Mouse (Mus musculus) hindbrain, postnatal 0 days (tissue): ENCODE measurements at regions not wholly inside any gene's neighbourhood (a gene's known extent, or its start where the extent isn't known, plus 50 kb on each side); places are given as distances from the start of the nearest gene placed in this dataset.

Experiments used
- ATAC-seq: fragments of 200-750 bp; cut with Nextera tagmentation; 2 replicates; pipeline ENCODE4 v1.8.0; 2017; ENCODE audit warnings: mild to moderate bottlenecking, moderate TSS enrichment, moderate library complexity
- DNase-seq: peaks from one replicate; pipeline ENCODE4 v3.0.0-alpha.2; 2015; ENCODE audit warnings: low spot score
- H3K27ac ChIP-seq: fragments of 300-500 bp; sonication (generic); 2 replicates; pipeline ENCODE4 v1.5.1; 2014; ENCODE audit warnings: mild to moderate bottlenecking
- H3K27me3 ChIP-seq: fragments of 300-500 bp; sonication (generic); 2 replicates; pipeline ENCODE4 v1.6.1; 2014; ENCODE audit warnings: low read length, mixed read lengths; ENCODE audit not compliant: insufficient read depth
- H3K36me3 ChIP-seq: fragments of 300-500 bp; sonication (generic); 2 replicates; pipeline ENCODE4 v1.6.1; 2014; ENCODE audit warnings: low read length, mixed read lengths; ENCODE audit not compliant: insufficient read depth
- H3K4me1 ChIP-seq: fragments of 300-500 bp; sonication (generic); 2 replicates; pipeline ENCODE4 v1.6.1; 2014; ENCODE audit warnings: antibody characterized with exemption, low read length, mixed read lengths; ENCODE audit not compliant: insufficient read depth
- H3K4me2 ChIP-seq: fragments of 300-500 bp; sonication (generic); 2 replicates; pipeline ENCODE4 v1.6.1; 2014; ENCODE audit warnings: low read depth, mild to moderate bottlenecking, low read length, moderate library complexity, mixed read lengths
- H3K4me3 ChIP-seq: fragments of 300-500 bp; sonication (generic); 2 replicates; pipeline ENCODE4 v1.5.1; 2014; ENCODE audit warnings: low read length
- H3K9ac ChIP-seq: fragments of 300-500 bp; sonication (generic); replicated peaks from 2 replicates; pipeline ENCODE4 v1.6.1; 2014; ENCODE audit warnings: mild to moderate bottlenecking, low read length, moderate library complexity, mixed read lengths
- H3K9me3 ChIP-seq: fragments of 300-500 bp; sonication (generic); 2 replicates; pipeline ENCODE4 v1.6.1; 2016; ENCODE audit warnings: low read length, mixed read lengths
- CTCF ChIP-seq: IDR thresholded peaks from 2 replicates; pipeline ENCODE4 v1.5.1; 2016; ENCODE audit warnings: antibody characterized with exemption, control low read depth, low read depth
- WGBS: fragments of 180-500 bp; shearing (Covaris S2); extraction: QIAGEN DNeasy Blood & Tissue Kit; methylation state at CpG from one replicate; pipeline ENCODE4 v1.1.7; 2014; 5-methylcytosine and 5-hydroxymethylcytosine counted together

DNA sequence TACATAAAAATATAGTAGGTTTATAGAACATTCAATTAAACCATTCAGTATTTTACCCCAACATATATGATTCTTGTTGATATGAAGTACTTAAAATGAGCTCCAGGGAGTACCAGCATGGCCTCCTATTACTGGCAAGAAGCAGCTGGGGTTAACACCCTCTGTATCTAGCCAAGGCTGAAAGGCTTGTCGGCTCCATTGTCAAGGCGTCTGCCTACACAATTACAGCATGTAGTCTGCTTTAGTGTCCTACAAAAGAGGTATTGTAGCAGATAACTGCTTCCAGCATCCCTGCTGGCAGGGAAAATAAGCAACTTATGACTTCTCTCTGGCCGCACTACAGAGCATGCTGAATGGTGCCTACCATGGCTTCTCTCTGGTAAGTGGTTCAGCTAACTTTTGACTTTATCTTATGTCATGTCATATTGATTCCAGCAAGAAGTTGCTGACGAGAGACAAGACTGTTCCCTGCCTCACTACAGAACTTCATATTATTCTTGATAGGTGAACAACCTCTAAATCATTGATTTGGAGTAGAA is 899.6 kb upstream of the Fam98a start:
- DNase-seq (no peak), ATAC-seq (peak; percentile 62; the same call in 1 of the 2 replicates)
- H3K27me3 ChIP-seq: no peaks in the 10 kb centered on the region
- H3K9me3 ChIP-seq: peaks cover 3% of the 10 kb centered on the region; the same call in 1 of the 2 replicates
- H3K27ac ChIP-seq: no peak overlapping the region
- H3K4me1 ChIP-seq: no peaks in the 10 kb centered on the region
- no peaks in the 10 kb centered on the region for H3K36me3 ChIP-seq
- no peak overlapping the region for H3K4me3 ChIP-seq
- 15% methylated on average over 4 of the region's 4 CpGs for WGBS
- TF ChIP-seq CTCF: no peak
- no peak overlapping the region for H3K4me2 ChIP-seq
- H3K9ac ChIP-seq: no peak overlapping the region
